Mouse (Mus musculus): ENCODE data around the gene Tgif1.
A peak's percentile ranks its signal among the peaks of the same experiment; 100 is the strongest.

Tgif1 gene

DNA sequence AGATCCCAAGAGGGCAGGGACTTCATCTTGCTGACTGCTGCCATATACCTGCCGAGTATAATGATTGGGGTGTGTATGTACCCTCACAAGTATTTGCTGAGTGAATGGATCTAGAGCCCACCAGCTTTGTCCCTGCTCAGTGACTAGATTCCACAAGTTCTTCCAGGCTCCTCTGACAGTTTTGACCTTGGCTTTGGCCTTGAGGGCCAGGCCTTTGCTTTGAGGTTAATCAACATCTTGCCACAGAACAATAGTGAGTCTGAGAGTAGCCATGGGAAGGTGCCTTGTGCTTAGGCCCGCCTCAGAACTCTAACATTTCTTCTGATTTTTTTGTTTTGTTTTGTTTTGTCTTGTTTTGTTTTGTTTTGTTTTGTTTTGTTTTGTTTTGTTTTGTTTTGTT lies 46.7 kb downstream of the Tgif1 start:
- DNase-seq (ENCODE audit: low read depth, low spot score) = no peak

DNA sequence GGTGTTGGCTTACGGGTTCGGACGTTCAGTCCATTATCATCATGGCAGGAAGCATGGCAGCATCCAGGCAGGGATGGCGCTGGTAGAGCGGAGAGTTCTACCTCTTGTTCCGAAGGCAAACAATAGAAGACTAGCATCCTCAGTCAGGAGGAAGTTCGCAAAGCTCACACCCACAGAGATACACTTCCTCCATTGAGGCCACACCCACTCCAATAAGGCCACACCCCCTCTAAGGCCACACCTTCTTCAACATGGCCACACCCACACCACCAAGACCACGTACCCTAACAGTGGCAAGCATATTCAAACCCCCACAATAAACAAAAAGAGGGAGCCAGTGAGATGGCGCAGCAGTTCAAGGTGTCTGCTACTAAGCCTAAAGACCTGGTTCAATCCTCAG lies 47.5 kb downstream of the Tgif1 start:
- DNase-seq (ENCODE audit: low read depth, low spot score) = no peak

DNA sequence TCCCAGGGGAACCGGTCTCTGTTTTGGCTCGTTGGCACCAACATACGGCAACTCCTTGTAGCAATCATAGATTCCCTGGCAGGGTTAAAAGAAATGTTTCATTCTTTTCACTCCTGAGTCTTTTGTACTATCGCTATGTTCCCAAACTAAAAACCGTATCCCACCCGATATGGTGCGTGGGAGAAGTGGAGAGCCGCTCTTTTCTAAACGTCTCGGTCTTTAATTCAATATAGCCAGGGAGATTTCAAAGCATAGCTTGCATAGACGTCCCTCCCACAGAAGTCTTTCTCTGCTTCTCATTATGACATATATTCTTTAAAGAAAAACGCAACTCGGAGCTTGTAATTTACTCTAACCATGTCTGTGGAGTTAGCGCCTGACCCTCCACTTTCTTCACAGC lies 51.3 kb downstream of the Tgif1 start:
- peak; percentile 52 for DNase-seq (ENCODE audit: low read depth, low spot score)

DNA sequence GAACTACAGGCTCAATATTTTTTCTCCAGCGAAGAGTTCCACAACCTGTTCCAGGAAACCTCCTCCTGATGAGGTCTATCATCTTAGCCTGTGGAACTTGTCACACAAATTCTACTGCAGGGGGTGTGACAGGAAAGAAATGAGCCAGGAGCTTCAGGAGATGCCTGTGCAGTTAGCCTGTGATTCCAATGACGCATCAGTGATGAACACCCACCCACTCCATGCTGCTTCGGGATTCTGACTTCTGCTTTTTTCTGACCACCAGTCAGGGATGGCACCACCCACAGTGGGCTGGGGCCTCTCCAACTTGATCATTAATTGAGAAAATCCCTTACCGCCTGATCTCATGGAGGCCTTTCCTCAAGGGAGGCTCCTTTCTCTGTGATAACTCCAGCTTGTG lies 54.1 kb downstream of the Tgif1 start:
- peak; percentile 23 for DNase-seq (ENCODE audit: low read depth, low spot score)

DNA sequence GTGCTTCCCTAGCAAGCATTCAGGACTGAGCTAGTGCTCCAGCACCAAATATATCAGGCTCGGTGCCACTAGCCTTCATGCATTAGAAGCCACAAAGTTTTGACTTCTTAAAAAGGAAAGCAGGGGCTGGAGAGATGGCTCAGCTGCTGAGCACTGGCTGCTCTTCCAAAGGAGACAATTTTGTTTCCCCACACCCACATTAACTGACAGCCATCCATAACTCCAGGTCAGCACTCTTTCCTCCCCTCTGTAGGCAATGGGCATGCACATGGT lies 55.6 kb downstream of the Tgif1 start:
- DNase-seq (ENCODE audit: low read depth, low spot score) = no peak

DNA sequence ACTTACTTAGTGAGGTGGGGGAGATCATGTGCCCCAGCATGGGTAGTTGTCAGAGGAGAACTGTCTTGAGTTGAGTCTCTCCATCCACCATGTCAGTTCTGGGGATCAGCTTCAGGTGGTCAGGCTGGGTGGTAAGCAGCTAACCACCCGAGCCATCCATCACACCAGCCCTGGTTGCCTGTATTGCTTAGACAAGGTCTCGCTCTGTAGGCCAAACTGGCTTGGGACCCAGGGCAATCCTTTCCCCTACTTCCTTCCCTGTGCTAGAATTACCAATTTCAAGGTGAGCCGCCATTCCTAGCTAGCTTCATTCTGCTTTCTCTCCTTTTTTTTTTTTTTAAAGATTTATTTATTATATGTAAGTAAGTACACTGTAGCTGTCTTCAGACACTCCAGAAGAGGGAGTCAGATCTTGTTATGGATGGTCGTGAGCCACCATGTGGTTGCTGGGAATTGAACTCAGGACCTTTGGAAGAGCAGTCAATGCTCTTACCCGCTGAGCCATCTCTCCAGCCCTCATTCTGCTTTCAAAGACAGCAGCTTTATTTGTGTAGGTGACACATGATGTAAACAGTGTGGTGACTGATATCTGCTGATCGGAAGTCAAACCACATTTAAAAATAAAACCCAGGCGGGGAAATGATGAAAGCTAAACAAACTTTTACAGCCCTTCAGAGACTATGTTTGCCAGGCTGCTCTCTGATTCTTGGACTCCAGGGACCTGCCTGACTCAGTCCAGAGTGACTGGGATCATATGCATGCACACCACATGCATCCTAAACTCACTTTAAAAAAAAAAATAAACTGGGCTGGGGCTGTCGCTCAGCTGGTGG lies 56.2 kb downstream of the Tgif1 start:
- no peak for DNase-seq (ENCODE audit: low read depth, low spot score)

DNA sequence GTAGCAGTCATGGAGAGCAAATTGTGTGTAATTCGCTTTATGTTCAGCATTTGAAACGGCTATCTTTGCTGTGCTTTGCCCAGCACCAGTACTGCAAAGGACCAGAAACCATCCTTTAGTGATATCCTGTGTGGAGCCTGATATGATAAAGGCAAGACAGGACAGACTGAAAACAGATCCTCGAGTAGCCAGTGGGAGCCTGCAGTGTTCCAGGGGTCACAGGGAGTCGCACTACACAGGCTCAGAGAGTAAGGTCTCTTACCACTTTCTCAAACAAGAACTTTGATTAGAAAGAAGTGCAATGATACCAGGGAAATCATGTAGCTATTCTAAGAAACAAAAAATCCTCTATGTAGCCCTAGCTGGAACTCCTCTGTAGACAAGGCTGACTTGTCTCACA lies 58.1 kb downstream of the Tgif1 start:
- no peak for DNase-seq (ENCODE audit: low read depth, low spot score)

DNA sequence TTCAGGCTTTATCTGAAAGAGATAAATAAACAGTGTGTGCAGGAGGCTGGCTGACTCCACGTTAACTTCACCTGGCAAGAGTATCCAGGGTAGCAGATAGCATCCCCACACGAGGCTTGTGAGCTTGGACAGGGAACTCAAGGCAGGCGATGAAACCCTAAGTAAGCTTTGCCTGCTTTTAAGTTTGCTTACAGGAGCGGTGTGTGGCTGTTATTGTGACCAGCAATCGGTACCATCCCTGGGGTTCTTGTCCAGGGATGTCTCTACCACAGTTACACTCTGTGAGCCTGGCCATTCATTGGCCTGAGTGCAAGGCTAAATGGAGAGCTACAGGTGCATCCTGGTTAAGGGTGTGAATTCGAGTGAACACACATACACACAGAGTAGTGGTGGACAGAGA lies 58.6 kb downstream of the Tgif1 start:
- DNase-seq (ENCODE audit: low read depth, low spot score) = no peak

DNA sequence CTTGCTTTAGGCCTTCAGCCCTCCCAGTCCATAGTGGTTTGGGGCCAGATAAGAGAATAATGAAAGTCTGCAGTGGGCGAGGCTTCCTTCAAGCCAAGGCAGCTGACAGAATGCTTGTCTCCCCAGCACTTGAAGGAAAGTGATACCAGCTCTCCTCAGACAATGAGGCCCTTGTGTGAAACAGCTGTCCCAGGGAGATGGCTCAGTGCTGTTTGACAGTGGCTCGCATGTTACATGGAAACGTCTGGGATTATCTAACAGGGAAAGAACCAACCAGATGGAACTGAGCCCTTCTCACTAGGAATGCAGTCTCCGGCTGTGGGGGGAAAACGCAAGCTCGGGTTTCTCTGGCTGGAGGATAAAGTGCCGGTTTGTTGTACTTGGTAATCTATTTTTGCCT lies 59.1 kb downstream of the Tgif1 start:
- peak; percentile 46 for DNase-seq (ENCODE audit: low read depth, low spot score)
